Mouse (Mus musculus) neural tube, embryonic 13.5 days (tissue): ENCODE results near the gene Brd4. TPM values are rescaled to one million over a fixed set of nuclear protein-coding genes. Genes with fewer than 3 reads are reported as not detected.

Experiments
- ATAC-seq: fragments of 200-750 bp; cut with Nextera tagmentation; 2 replicates; pipeline ENCODE4 v1.8.0; 2017; ENCODE audit warnings: low read depth, mild to moderate bottlenecking, moderate TSS enrichment, moderate library complexity
- H3K27ac ChIP-seq: fragments of 300-500 bp; sonication (generic); replicated peaks from 2 replicates; pipeline ENCODE4 v1.5.1; 2015; ENCODE audit warnings: moderate library complexity, mild to moderate bottlenecking, inconsistent platforms
- H3K27me3 ChIP-seq: fragments of 300-500 bp; sonication (generic); 2 replicates; pipeline ENCODE4 v1.6.1; 2015; ENCODE audit warnings: mild to moderate bottlenecking, inconsistent platforms
- H3K36me3 ChIP-seq: fragments of 300-500 bp; sonication (generic); 2 replicates; pipeline ENCODE4 v1.6.1; 2015; ENCODE audit warnings: mild to moderate bottlenecking, inconsistent platforms
- H3K4me1 ChIP-seq: fragments of 300-500 bp; sonication (generic); replicated peaks from 2 replicates; pipeline ENCODE4 v1.6.1; 2015; ENCODE audit warnings: inconsistent platforms
- H3K4me2 ChIP-seq: fragments of 300-500 bp; sonication (generic); 2 replicates; pipeline ENCODE4 v1.6.1; 2015; ENCODE audit warnings: inconsistent platforms, mild to moderate bottlenecking, moderate library complexity
- H3K4me3 ChIP-seq: fragments of 300-500 bp; sonication (generic); 2 replicates; pipeline ENCODE4 v1.5.1; 2015; ENCODE audit warnings: mild to moderate bottlenecking, inconsistent platforms
- H3K9ac ChIP-seq: fragments of 300-500 bp; sonication (generic); 2 replicates; pipeline ENCODE4 v1.6.1; 2015; ENCODE audit warnings: moderate library complexity, mild to moderate bottlenecking, inconsistent platforms
- H3K9me3 ChIP-seq: fragments of 300-500 bp; sonication (generic); 2 replicates; pipeline ENCODE4 v1.6.1; 2016; ENCODE audit warnings: inconsistent platforms
- WGBS: fragments of 180-500 bp; shearing (Covaris S2); methylation state at CpG from one replicate; pipeline ENCODE4 v1.1.7; 2015; 5-methylcytosine and 5-hydroxymethylcytosine counted together
- polyA plus RNA-seq: library from polyadenylated mRNA; unstranded; fragments of >200 nt; fragmentation: Nextera tagmentation; extraction: Ambion mirVana; gene quantifications from 2 replicates; pipeline ENCODE4 v1.2.1, GENCODE M21; 2015

Gene Brd4
- 87.7 and 101 TPM in 2 replicates for polyA plus RNA-seq

GRCm38 (mm10) chr17:32284262-32285137 is at the start of gene Brd4:
Gene Brd4 (minus strand): TSS chr17:32284722.
- Histone ChIP-seq H3K36me3 (0 out of 2 replicates have a peak, but pooled peaks cover 2% of the 10 kb centered on the region), H3K9me3 (no peaks in the 10 kb centered on the region), H3K27ac (peak within 1 kb of the TSS; percentile 100), H3K4me2 (peak within 1 kb of the TSS; percentile 72), H3K27me3 (no peaks in the 10 kb centered on the region), H3K4me3 (peak within 1 kb of the TSS; percentile 97), H3K9ac (peak within 1 kb of the TSS; percentile 97), H3K4me1 (peaks cover 45% of the 10 kb centered on the region)
- peak; percentile 92 for ATAC-seq
- WGBS: 1% methylated on average over 95 of the region's 100 CpGs

DNA sequence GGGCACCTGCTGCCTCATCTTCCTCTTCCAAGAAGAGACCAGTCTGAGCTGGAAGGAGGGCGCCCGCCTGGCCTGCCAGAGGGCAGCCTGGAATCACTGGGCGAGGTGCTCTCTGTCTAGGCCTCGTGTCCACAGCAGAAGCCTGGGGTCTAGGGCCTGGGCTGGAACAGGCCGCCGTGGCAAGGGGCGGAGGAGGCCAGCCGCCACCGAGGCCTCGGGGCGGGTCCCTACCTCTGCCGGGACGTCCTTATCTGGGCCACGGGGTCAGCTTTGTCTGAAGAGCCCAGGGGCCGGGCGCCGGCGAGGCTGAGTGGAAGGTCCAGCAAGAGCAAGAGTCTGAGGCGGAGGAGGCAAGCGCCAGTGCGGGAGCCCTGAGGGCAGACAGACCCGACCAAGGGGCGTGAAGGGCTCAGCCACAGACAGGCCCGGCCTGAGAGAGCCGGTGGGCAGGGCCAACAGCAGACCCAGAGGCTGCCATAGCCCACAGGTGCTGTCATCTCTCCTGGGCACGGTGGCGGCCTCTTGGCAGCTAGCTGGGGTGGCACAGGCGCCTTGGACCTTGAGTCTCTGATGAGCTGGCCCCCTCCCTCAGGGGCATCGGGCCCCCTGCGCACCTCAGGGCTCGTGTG is 49.3 kb upstream of the Brd4 start:
- H3K4me1 ChIP-seq: no peaks in the 10 kb centered on the region
- WGBS: 92% methylated on average over 31 of the region's 31 CpGs
- H3K4me2 ChIP-seq: no peak overlapping the region
- H3K27me3 ChIP-seq: no peaks in the 10 kb centered on the region
- no peak overlapping the region for H3K4me3 ChIP-seq
- H3K9me3 ChIP-seq: no peaks in the 10 kb centered on the region
- H3K9ac ChIP-seq: no peak overlapping the region
- H3K27ac ChIP-seq: no peak overlapping the region
- ATAC-seq: no peak
- peaks cover 92% of the 10 kb centered on the region for H3K36me3 ChIP-seq

GRCm38 (mm10) chr17:32327501-32327900 is 43.0 kb upstream of the Brd4 start:
- no peaks in the 10 kb centered on the region for H3K9me3 ChIP-seq
- H3K4me3 ChIP-seq: no peak overlapping the region
- peaks cover 5% of the 10 kb centered on the region for H3K4me1 ChIP-seq
- H3K4me2 ChIP-seq: no peak overlapping the region
- H3K27me3 ChIP-seq: no peaks in the 10 kb centered on the region
- no peak overlapping the region for H3K27ac ChIP-seq
- peaks cover 76% of the 10 kb centered on the region for H3K36me3 ChIP-seq
- no peak for ATAC-seq
- H3K9ac ChIP-seq: no peak overlapping the region

GRCm38 (mm10) chr17:32322809-32323208 is 38.3 kb upstream of the Brd4 start:
- no peak overlapping the region for H3K4me3 ChIP-seq
- no peak overlapping the region for H3K27ac ChIP-seq
- ATAC-seq: no peak
- no peaks in the 10 kb centered on the region for H3K9me3 ChIP-seq
- no peak overlapping the region for H3K9ac ChIP-seq
- peaks cover 47% of the 10 kb centered on the region for H3K36me3 ChIP-seq
- WGBS: 94% methylated on average over 1 of the region's 1 CpGs
- H3K4me2 ChIP-seq: no peak overlapping the region
- peaks cover 37% of the 10 kb centered on the region for H3K4me1 ChIP-seq
- no peaks in the 10 kb centered on the region for H3K27me3 ChIP-seq

DNA sequence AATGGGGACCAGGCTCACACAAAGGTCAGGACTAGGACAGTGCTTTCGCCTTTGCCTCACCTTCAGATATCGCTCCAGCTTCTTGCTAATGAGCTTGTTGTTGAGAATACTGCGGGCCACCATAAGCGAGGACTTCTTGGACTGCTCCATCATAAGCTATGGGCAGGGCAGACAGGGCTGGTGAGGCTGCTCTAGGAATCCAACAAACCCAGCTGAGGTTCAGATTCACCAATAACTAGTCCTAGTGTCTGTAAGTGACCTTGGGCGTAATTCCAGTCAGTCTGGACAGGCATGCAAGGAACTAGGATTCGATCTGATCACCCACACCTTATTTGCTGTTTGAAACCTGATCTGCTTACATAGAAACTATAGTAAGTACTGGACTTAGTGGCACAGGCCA is 37.3 kb upstream of the Brd4 start:
- ATAC-seq: peak; percentile 1; the same call in 1 of the 2 replicates
- Histone ChIP-seq H3K36me3 (peaks cover 47% of the 10 kb centered on the region), H3K4me3 (peak overlapping the region; percentile 64), H3K4me1 (peaks cover 38% of the 10 kb centered on the region), H3K4me2 (peak overlapping the region; percentile 84), H3K27ac (peak overlapping the region; percentile 94), H3K9ac (peak overlapping the region; percentile 90), H3K9me3 (no peaks in the 10 kb centered on the region), H3K27me3 (no peaks in the 10 kb centered on the region)
- 26% methylated on average over 6 of the region's 6 CpGs for WGBS

DNA sequence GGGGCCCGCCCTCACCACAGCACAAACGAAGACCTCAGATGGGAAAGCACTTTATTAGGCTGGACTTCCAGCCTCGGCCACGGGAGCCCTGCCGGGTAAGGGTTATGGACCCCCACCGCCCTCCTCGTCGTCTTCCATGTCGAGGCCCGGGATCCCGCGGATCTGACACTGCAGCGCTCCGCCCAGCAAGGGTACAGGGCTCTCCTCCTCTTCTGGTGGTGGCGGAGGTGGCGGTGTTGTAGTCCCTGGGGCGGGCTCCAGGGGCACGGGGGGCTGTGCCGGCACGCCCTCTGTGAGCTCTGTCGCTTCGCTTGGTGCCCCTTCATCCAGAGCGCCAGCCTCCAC is 36.8 kb upstream of the Brd4 start:
- peak overlapping the region; percentile 94 for H3K27ac ChIP-seq
- 1% methylated on average over 23 of the region's 23 CpGs for WGBS
- peak; percentile 73 for ATAC-seq

DNA sequence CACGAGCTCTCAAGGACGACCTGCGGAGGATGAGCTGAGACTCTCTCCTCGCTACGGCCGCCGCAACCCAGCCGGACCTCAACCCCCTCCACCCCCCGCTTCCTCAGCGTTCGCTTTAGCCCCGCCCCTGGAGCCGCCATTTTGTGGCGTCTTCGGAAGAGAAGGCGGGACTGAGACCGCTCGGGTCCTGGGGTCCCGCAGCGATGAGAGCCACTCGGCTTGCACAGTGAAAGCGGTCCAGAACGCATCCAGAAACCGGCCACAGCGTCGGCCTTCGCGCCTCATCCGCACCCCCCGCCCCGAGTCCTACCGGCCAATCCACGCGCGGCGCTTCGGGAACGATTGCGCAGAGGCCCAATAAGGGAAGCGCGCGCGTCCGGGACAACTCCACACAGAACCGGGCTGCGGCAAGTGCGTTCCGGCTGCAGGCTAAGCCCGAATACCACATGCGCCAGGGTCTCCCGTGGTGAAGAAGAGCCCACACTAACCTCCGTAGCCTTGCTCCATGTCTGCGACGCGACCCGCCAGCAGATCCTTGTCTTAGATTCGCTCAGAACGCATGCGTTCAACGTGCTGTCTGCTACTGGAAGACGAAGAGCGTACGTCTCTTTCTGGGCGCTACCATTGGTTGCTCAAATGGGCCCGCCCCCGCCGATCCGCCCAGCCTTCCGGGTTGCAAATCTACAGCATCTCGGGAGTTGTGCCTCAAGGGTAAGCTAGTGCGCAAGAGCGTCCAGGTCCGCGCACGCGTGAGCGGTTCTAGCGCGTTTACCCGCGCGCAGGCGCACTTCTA is 36.3 kb upstream of the Brd4 start, which contains the start of gene Akap8:
TSS of gene Akap8 (minus strand) at position 642 of the 793 bp plus-strand sequence.
- no peaks in the 10 kb centered on the region for H3K27me3 ChIP-seq

More for the DNA sequence above, 36.8 kb upstream of the Brd4 start:
- H3K4me1 ChIP-seq: peaks cover 38% of the 10 kb centered on the region
- no peaks in the 10 kb centered on the region for H3K27me3 ChIP-seq
- H3K36me3 ChIP-seq: peaks cover 47% of the 10 kb centered on the region
- no peaks in the 10 kb centered on the region for H3K9me3 ChIP-seq
- peak overlapping the region; percentile 64 for H3K4me3 ChIP-seq
- H3K9ac ChIP-seq: peak overlapping the region; percentile 90
- peak overlapping the region; percentile 84 for H3K4me2 ChIP-seq

GRCm38 (mm10) chr17:32319950-32320349 is 35.4 kb upstream of the Brd4 start:
- no peak for ATAC-seq
- peaks cover 49% of the 10 kb centered on the region for H3K36me3 ChIP-seq
- peak overlapping the region; percentile 95 for H3K27ac ChIP-seq
- no peaks in the 10 kb centered on the region for H3K9me3 ChIP-seq
- peak overlapping the region; percentile 88 for H3K4me2 ChIP-seq
- peak overlapping the region; percentile 83 for H3K9ac ChIP-seq
- H3K4me3 ChIP-seq: peak overlapping the region; percentile 64
- under 1% methylated on average over 7 of the region's 7 CpGs for WGBS
- H3K4me1 ChIP-seq: peaks cover 38% of the 10 kb centered on the region
- H3K27me3 ChIP-seq: no peaks in the 10 kb centered on the region

More for the DNA sequence above, 36.3 kb upstream of the Brd4 start, which contains the start of gene Akap8:
- Histone ChIP-seq H3K36me3 (peaks cover 47% of the 10 kb centered on the region), H3K27ac (peak within 1 kb of the TSS; percentile 95), H3K4me2 (peak within 1 kb of the TSS; percentile 88), H3K9ac (peak within 1 kb of the TSS; percentile 90), H3K4me1 (peaks cover 38% of the 10 kb centered on the region), H3K4me3 (peak within 1 kb of the TSS; percentile 64), H3K9me3 (no peaks in the 10 kb centered on the region)
- peak; percentile 99 for ATAC-seq
- under 1% methylated on average over 83 of the region's 83 CpGs for WGBS

GRCm38 (mm10) chr17:32317708-32318107 is 33.2 kb upstream of the Brd4 start:
- H3K9ac ChIP-seq: no peak overlapping the region
- no peak overlapping the region for H3K4me2 ChIP-seq
- H3K27ac ChIP-seq: no peak overlapping the region
- H3K4me1 ChIP-seq: peaks cover 35% of the 10 kb centered on the region
- 91% methylated on average over 3 of the region's 3 CpGs for WGBS
- ATAC-seq: no peak
- H3K36me3 ChIP-seq: peaks cover 58% of the 10 kb centered on the region
- H3K27me3 ChIP-seq: no peaks in the 10 kb centered on the region
- no peak overlapping the region for H3K4me3 ChIP-seq
- no peaks in the 10 kb centered on the region for H3K9me3 ChIP-seq

GRCm38 (mm10) chr17:32317032-32317431 is 32.5 kb upstream of the Brd4 start:
- H3K27ac ChIP-seq: no peak overlapping the region
- 93% methylated on average over 8 of the region's 8 CpGs for WGBS
- no peaks in the 10 kb centered on the region for H3K9me3 ChIP-seq
- peaks cover 28% of the 10 kb centered on the region for H3K4me1 ChIP-seq
- H3K4me3 ChIP-seq: no peak overlapping the region
- H3K9ac ChIP-seq: no peak overlapping the region
- ATAC-seq: no peak
- peaks cover 65% of the 10 kb centered on the region for H3K36me3 ChIP-seq
- H3K4me2 ChIP-seq: no peak overlapping the region
- H3K27me3 ChIP-seq: no peaks in the 10 kb centered on the region

- H3K9me3 ChIP-seq: no peaks in the 10 kb centered on the region
- WGBS: 92% methylated on average over 5 of the region's 5 CpGs
- no peak overlapping the region for H3K4me3 ChIP-seq
- ATAC-seq: no peak
- no peak overlapping the region for H3K9ac ChIP-seq
- peaks cover 24% of the 10 kb centered on the region for H3K4me1 ChIP-seq
- no peak overlapping the region for H3K27ac ChIP-seq
- no peaks in the 10 kb centered on the region for H3K27me3 ChIP-seq
- H3K36me3 ChIP-seq: peaks cover 80% of the 10 kb centered on the region
- no peak overlapping the region for H3K4me2 ChIP-seq
Measured at GRCm38 (mm10) chr17:32315560-32315959, 31.0 kb upstream of the Brd4 start.

DNA sequence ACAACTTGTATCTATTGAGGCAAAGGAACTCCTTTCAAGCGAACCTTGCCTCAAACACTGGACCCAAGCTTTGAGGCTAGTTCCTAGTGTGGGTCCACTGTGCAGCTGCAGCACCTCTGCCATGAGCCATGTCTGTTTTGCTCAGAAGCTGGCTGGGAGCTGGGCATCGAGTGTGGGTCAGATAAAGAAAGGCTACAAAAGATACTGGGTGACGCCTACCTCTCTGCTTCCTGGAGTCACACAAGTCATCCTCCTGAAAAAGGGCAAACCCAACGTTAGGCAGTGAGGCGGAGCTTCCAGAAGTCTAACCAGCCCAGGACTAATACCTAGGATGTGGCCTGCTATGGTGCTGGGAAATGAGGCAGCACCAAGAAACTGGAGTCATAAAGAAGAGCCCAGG is 29.4 kb upstream of the Brd4 start:
- WGBS: 82% methylated on average over 5 of the region's 5 CpGs
- H3K4me2 ChIP-seq: no peak overlapping the region
- no peak for ATAC-seq

More for the DNA sequence above, 29.4 kb upstream of the Brd4 start:
- H3K27me3 ChIP-seq: no peaks in the 10 kb centered on the region
- H3K4me3 ChIP-seq: no peak overlapping the region
- H3K9ac ChIP-seq: no peak overlapping the region
- no peaks in the 10 kb centered on the region for H3K9me3 ChIP-seq
- H3K36me3 ChIP-seq: peaks cover 96% of the 10 kb centered on the region
- no peak overlapping the region for H3K27ac ChIP-seq
- H3K4me1 ChIP-seq: peaks cover 12% of the 10 kb centered on the region
